Mouse (Mus musculus): ENCODE measurements around the gene Klhdc8a.

- TF ChIP-seq CTCF (IDR thresholded peaks at IDR 0.05; ENCODE audit: control insufficient read depth, insufficient read depth, insufficient replicate concordance, low read depth, low read length) (no peak), POLR2A (IDR thresholded peaks at IDR 0.05; ENCODE audit: control insufficient read depth, low read depth, low read length) (no peak)
Measured at GRCm38 (mm10) chr1:132283018-132283417, 15.4 kb upstream of the Klhdc8a start.

Data from testis, adult 2 months (tissue).